Mouse (Mus musculus) olfactory bulb, adult 2 months (tissue): ENCODE measurements around the gene Gas7.

ENCODE experiments used
- CTCF ChIP-seq: fragments of 200-500 bp; IDR thresholded peaks from 2 replicates; pipeline ENCODE4 v1.5.1; 2012; ENCODE audit warnings: low read depth, mild to moderate bottlenecking, low read length, moderate library complexity; ENCODE audit not compliant: insufficient read depth
- POLR2A ChIP-seq: fragments of 200-500 bp; IDR thresholded peaks from 2 replicates; pipeline ENCODE4 v1.6.1; 2012; ENCODE audit warnings: mild to moderate bottlenecking, low read depth, low read length, moderate library complexity; ENCODE audit not compliant: insufficient read depth

GRCm38 (mm10) chr11:67433763-67434162 lies 21.5 kb upstream of the Gas7 start:
- TF ChIP-seq POLR2A (no peak), CTCF (no peak)
